Mouse (Mus musculus) frontal cortex, postnatal 10 days (tissue): Measurements from ENCODE around the gene Sox8.
A peak's percentile ranks its signal among the peaks of the same experiment; 100 is the strongest.

ENCODE experiments used
- DNase-seq, 2 experiments: peaks; one replicate each; pipeline ENCODE4 v3.0.0; 2022; ENCODE audit warnings: low spot score in 2 of 2, mixed read lengths in 1 of 2

The Sox8 gene

DNA sequence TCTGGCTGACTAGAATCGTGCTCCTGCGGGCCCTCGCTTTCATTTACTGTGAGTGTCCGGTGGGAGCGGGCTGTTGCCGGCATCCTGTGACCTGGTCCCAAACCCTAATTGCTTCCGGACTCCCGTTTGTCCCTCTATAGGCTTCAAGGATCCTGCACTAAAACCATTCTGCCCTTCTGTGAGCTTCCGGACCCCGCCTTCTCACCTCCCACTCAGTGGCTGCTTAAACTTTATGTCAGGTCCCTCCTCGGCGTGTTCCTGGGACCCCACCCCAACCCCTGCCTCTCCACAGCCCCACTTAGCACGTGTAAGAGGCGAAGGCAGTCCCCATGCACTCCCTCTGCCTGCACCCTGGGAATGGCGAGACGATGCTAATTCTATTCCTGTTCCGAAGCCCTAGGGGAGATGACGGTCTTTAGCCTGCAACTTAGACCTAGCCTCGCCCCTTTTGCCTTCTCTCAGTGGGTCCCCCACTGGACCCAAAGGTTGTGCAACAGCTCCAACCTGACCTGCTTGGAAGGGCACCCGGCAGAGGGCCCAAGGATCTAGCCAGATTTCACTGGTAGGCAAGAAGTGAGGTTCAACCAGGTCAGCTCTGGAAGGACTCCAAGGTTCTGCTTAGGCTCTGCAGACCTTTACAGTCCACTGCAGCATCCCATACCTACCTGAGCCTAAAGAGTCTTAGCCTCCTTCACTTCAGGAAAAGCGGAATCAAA is 9.0 kb upstream of the Sox8 start:
- DNase-seq, result no peak

DNA sequence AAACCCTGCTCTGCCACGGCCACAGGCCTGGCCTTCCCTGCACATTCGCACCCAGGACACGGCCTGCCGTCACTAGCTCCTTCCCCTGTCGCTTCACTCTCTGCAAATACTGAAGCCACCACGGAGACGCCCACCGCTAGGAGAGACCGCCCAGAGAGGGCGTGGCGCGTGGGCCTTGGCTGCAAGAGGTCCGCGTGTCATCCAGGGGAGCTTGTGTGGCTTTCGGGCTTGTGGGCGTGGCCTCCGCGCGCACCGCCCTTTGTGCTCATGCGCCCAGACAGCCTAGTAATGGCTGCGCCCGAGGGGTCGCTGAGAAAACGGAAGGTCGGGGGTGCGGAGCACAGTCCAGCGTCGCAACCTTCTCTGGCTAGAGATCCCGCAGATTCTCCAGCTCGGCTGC is 8.4 kb upstream of the Sox8 start, which contains the start of gene Lmf1:
Lmf1 (plus strand) TSS at position 166 of the 400 bp plus-strand sequence.
- DNase-seq, result peak; percentile 93 to 95

DNA sequence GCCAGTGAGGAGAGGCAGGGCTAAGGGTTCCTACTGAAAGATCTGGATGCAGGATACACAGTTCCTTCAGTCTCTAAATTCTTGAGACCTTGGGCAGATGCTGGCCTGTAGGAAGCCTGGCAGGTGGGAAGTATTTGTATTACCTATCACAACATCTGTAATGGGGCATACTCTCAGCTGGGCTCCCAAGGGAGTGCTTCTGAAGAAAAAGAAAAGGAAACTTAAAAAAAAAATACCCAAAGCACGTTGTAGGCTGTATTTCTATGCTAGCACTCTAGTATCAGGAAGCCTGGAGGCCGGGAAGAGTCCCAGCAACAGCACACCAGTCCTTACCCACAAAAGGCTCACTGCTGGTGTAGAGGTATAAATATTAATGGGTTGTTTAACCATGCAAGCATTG is 7.2 kb upstream of the Sox8 start:
- no peak for DNase-seq

DNA sequence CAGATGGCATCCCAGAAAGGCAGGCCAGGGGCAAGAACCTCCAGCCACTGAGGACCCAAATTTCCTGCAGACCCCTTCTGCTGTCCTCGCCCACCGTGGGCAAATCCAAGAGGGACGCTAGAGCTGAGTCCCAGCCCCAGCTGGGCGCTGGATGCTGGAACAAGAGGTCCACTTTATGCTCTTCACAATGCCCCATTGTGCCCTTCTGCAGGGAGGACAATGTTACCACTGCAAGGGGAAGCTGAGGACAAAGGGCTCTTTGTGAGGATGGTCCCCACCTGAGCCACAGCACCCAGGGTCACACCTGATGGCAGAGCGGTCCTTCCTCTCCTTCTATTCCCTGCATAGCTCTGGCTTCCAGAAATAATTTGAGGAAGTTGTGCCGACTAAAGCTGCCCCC is 6.8 kb upstream of the Sox8 start:
- no peak for DNase-seq

DNA sequence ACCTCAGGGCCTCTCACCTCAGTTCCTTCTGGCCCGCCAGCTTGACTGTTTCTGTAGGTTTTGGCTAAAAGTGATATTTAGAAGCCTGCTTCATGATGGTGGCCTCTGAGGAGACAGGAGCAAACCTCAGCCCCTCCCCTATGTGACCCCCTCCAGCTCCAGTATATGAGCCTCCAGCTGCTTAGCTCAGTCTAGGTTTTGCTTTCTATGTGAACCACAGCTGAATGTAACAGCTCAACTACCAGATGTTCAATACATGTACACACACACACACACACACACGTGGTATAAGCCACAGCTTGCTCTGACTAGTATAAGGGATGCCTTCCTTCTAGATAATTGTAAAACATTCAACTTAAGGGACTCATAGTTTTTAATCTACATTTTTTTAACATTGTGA is 5.5 kb upstream of the Sox8 start:
- DNase-seq, result no peak

- DNase-seq, result peak; percentile 52 to 56
Measured at GRCm38 (mm10) chr17:25575208-25575971, 4.9 kb upstream of the Sox8 start.

DNA sequence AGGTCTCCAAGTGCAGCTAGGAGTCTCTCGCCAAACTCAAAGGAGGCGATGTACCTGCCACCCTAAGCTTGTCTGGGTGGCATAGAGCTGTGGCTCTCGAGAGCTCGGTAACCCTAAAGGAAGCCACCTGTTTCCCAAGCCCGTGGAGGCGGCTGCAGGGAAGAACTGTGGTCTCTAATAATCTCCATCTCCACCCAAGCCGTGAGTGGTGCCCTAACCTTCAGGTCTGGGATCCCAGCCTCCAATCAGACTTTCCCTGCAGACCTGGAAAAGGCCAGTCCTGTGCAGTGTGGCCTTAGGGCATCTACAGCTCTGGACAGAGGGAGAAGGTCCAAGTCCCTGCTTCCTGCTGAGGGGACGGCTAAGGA is 951 bp upstream of the Sox8 start:
- no peak for DNase-seq

GRCm38 (mm10) chr17:25569833-25570647 is 446 bp downstream of the Sox8 start:
- peak in 1 of 2 experiments; percentile 27 for DNase-seq

- DNase-seq, result no peak
Measured at GRCm38 (mm10) chr17:25568880-25569279, 1.6 kb downstream of the Sox8 start.

DNA sequence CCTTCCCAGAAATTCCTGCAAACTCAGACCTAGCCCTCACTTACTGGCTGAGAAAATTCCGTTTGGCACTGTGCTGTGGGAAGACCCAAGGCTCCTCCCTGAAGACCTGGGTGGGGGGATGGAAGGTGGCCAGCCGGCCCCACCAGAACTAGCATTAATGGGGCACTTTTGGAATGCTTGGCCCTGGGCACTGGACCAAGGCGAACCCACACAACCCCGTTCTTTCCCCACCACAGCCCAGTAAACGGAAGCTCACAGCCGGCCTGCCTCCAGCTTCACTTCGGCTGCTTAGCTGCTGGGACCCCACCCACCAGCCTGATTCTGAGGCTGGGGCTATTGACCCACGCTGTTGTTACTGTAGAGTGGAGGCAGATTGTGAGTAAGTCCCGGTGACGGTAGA is 2.3 kb downstream of the Sox8 start:
- peak; percentile 58 to 61 for DNase-seq

DNA sequence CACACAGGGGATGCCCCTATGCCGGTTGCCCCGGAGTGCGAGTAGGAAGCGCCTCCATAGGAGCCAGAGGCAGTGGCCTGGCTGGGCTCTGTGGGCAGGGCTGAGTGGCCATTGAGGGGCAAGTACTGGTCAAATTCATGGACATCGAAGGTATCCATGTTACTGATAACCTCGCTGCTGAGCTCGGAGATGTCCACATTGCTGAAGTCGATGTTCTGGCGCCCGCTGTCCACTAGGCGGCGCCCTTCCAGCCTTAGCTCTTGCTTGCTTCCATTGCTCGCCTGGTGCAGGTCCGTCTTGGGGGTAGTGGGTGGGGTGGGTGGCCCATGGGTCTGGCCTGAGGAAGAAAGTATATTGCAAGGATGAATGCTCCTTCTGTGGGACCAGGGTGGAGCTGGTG is 2.7 kb downstream of the Sox8 start:
- peak; percentile 63 to 71 for DNase-seq

DNA sequence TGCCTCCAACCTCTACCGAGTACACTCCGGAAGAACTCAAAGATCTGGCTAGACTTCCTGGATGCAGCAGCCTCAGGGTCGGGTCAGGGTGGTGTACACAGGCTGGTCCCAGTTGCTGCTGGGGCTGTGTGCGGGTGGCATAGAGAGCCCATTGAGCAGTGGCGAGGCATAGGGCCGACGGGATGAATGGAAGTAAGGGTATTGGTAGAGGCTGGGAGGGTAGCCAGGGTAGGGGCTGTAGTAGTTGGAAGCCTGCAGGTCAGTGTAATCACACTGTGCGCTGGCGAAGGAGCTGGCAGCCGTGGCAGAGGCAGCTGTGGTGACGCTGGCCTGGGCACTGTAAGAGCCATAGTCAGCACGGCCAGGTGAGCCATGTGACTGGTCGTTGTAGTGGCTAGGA is 3.2 kb downstream of the Sox8 start:
- peak in 1 of 2 experiments; percentile 35 for DNase-seq

- DNase-seq, result no peak
Measured at GRCm38 (mm10) chr17:25565860-25566600, 4.5 kb downstream of the Sox8 start.

GRCm38 (mm10) chr17:25565244-25565643 is 5.2 kb downstream of the Sox8 start:
- DNase-seq, result peak in 1 of 2 experiments; percentile 51

GRCm38 (mm10) chr17:25564481-25564880 is 6.0 kb downstream of the Sox8 start:
- DNase-seq, result peak; percentile 52 to 63

- peak; percentile 70 to 76 for DNase-seq
Measured at GRCm38 (mm10) chr17:25561223-25562028, 9.1 kb downstream of the Sox8 start.

DNA sequence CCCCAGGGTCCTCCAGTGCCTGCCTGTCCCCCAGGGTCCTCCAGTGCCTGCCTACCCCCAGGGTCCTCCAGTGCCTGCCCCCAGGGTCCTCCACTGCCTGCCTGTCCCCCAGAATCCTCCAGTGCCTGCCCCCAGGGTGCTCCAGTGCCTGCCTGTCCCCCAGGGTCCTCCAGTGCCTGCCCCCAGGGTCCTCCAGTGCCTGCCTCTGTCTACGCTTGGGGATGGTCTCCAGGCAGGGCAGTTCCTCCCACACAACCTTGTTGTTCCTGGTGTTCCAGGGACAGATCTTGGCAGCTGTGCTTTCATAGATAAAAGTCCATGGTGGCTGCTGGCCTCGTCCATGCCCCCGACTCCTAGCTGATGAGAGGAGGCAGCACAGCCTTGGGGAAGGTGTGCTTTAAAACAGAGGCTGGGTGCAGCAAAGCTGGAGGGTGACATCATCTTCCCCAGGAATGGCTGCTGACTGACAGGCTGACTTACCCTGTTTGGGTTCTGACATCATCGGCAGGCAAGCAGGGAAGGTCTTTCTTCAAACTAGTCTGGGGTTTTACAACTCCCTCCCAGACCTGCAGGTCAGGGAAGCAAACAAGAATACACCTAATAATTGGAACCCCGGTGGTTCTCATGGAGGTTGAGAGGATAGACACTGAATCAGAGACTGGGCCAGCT is 9.8 kb downstream of the Sox8 start:
- DNase-seq, result no peak

- DNase-seq, result no peak
Measured at GRCm38 (mm10) chr17:25559634-25560033, 10.9 kb downstream of the Sox8 start.

DNA sequence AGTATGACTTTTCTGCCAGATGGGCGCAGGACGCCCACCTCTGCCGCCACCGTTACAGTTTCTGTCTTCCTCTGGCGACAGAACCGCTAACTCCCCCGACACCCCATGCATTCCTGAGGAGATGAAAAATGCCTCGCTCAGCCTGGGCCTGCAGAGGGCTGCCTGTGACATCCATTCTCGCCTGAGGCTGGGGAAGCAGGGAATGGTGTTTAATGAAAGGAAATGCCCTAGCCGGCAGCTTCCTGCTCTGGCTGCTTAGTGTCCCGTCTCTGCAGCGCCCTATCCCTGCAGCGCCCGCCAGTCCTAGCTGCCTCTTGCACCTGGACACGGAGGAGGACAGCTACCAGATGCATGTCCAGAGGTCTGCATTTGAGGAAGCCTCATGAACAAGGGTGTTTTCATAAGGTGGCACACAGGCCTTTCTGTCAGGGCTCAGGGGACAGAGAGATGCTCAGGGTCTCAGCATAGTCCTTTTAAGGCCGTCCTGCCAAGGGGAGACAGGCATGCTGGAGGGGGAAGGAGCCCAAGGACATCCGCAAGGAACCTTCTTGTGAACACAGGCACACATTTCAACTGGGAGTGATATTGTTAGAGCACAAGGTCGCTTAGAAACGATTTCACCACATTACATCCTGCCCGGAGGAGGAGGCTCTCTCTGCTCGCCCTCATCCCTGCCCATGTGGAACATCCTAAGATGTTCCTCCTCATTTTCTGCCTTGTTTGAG is 13.7 kb downstream of the Sox8 start:
- DNase-seq, result peak; percentile 75
